Mouse (Mus musculus) embryonic facial prominence, embryonic 11.5 days (tissue): ENCODE results near the gene Macrod2. TPM values are rescaled to one million over a fixed set of nuclear protein-coding genes. Genes with fewer than 3 reads are reported as not detected.

Experiments
- ATAC-seq: fragments of 200-750 bp; cut with Nextera tagmentation; replicated peaks from 2 replicates; pipeline ENCODE4 v1.8.0; 2017; ENCODE audit warnings: low read depth; ENCODE audit not compliant: insufficient number of reproducible peaks, low FRiP score, low TSS enrichment
- DNase-seq: peaks from one replicate; pipeline ENCODE4 v3.0.0-alpha.2; 2015; ENCODE audit warnings: low spot score
- H3K27ac ChIP-seq: fragments of 300-500 bp; sonication (generic); replicated peaks from 2 replicates; pipeline ENCODE4 v1.5.1; 2014; ENCODE audit warnings: mild to moderate bottlenecking, low read depth, low read length, control low read depth
- H3K27me3 ChIP-seq: fragments of 300-500 bp; sonication (generic); 2 replicates; pipeline ENCODE4 v1.6.1; 2014; ENCODE audit warnings: mild to moderate bottlenecking, low read length, moderate library complexity, mixed read lengths; ENCODE audit not compliant: control insufficient read depth, insufficient read depth
- H3K36me3 ChIP-seq: fragments of 300-500 bp; sonication (generic); replicated peaks from 2 replicates; pipeline ENCODE4 v1.6.1; 2014; ENCODE audit warnings: low read depth, mild to moderate bottlenecking, low read length, moderate library complexity, mixed read lengths; ENCODE audit not compliant: control insufficient read depth, insufficient read depth
- H3K4me1 ChIP-seq: fragments of 300-500 bp; sonication (generic); 2 replicates; pipeline ENCODE4 v1.6.1; 2014; ENCODE audit warnings: low read length, mixed read lengths; ENCODE audit not compliant: control insufficient read depth, insufficient read depth
- H3K4me2 ChIP-seq: fragments of 300-500 bp; sonication (generic); 2 replicates; pipeline ENCODE4 v1.6.1; 2014; ENCODE audit warnings: low read depth, mild to moderate bottlenecking, control low read depth, low read length, moderate library complexity
- H3K4me3 ChIP-seq: fragments of 300-500 bp; sonication (generic); 2 replicates; pipeline ENCODE4 v1.5.1; 2014; ENCODE audit warnings: low read depth, low read length, control low read depth
- H3K9ac ChIP-seq: fragments of 300-500 bp; sonication (generic); replicated peaks from 2 replicates; pipeline ENCODE4 v1.6.1; 2014; ENCODE audit warnings: mild to moderate bottlenecking, control low read depth, low read length
- H3K9me3 ChIP-seq: fragments of 300-500 bp; sonication (generic); replicated peaks from 2 replicates; pipeline ENCODE4 v1.6.1; 2016; ENCODE audit warnings: mild to moderate bottlenecking, low read length, inconsistent platforms, mixed read lengths; ENCODE audit not compliant: control insufficient read depth
- WGBS: fragments of 180-500 bp; shearing (Covaris S2); extraction: QIAGEN DNeasy Blood & Tissue Kit; methylation state at CpG from one replicate; pipeline ENCODE4 v1.1.7; 2014; 5-methylcytosine and 5-hydroxymethylcytosine counted together
- polyA plus RNA-seq: library from polyadenylated mRNA; unstranded; fragments of >200 nt; fragmentation: Nextera tagmentation; extraction: Ambion mirVana; gene quantifications from 2 replicates; pipeline ENCODE4 v1.2.1, GENCODE M21; 2014

The Macrod2 gene
- polyA plus RNA-seq, 1 experiment from 2014 or later: 33.8 TPM

DNA sequence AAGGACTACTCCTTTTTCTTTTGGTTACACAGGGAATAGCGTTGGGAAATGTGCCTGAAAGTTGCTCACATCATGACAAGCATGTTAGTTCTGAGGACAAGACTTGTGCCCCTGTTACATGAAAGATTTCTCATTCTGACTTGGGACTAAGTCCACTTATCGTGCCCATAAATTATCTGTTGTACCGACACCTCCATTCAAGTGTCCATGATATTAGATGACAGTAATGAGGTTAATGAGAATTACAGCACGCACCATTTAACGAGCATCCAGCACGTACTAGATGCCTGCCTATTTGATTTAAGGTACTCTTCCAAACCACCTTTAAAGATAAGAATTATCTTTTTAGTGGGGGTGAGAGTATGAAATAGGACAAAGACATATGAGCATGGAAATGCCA is 610.5 kb downstream of the Macrod2 start:
- Histone ChIP-seq H3K4me2 (no peak overlapping the region), H3K36me3 (no peaks in the 10 kb centered on the region), H3K27me3 (no peaks in the 10 kb centered on the region), H3K9me3 (no peaks in the 10 kb centered on the region), H3K27ac (no peak overlapping the region), H3K9ac (no peak overlapping the region), H3K4me3 (no peak overlapping the region), H3K4me1 (no peaks in the 10 kb centered on the region)
- 81% methylated on average over 6 of the region's 6 CpGs for WGBS
- DNase-seq (no peak), ATAC-seq (no peak)

DNA sequence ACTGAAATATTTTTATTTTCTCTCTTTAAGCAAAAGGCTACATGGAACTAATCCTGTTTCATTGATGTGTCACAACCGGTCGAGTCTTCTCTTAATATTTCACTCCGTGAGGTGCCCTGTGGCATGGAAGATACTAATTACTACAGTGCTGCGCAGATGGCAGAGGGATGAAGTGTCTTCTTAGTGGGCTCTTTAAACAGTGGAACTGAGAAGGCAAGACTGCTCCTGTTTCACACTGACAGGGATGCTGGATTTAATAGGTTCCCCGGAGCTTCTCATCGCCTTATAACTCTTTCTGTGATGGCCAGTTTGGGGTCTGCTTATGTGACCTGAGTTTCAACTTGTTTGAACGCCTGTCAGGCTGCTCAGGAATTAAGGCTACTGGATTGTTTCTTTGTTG is 612.6 kb downstream of the Macrod2 start:
- H3K4me2 ChIP-seq: no peak overlapping the region

DNA sequence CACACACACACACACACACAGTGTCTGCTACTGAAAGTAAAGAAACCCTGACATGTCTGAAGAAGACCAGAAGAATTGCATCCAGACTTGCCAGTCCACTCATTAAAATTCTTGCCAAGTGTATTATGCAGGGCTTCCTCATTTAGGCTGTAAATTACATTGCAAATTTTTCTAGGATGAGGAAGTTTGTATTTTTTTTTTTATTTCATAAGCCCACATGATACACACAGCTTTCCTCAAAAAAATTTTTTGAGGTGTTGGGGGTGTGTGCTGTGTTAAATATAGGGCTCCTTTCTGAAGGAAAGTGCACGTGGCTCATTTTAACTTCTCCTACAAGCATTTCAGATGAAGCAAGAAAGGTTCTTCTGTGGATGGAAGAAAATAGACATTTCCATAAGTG is 613.3 kb downstream of the Macrod2 start:
- 78% methylated on average over 1 of the region's 1 CpGs for WGBS
- Histone ChIP-seq H3K27me3 (no peaks in the 10 kb centered on the region), H3K36me3 (no peaks in the 10 kb centered on the region), H3K4me2 (no peak overlapping the region), H3K4me3 (no peak overlapping the region), H3K9me3 (no peaks in the 10 kb centered on the region), H3K27ac (no peak overlapping the region), H3K9ac (no peak overlapping the region), H3K4me1 (no peaks in the 10 kb centered on the region)
- DNase-seq (no peak), ATAC-seq (no peak)

More for the DNA sequence above, 612.6 kb downstream of the Macrod2 start:
- H3K4me3 ChIP-seq: no peak overlapping the region
- H3K4me1 ChIP-seq: no peaks in the 10 kb centered on the region
- H3K9me3 ChIP-seq: no peaks in the 10 kb centered on the region
- WGBS: 54% methylated on average over 7 of the region's 7 CpGs
- H3K36me3 ChIP-seq: no peaks in the 10 kb centered on the region
- H3K9ac ChIP-seq: no peak overlapping the region
- H3K27ac ChIP-seq: no peak overlapping the region
- DNase-seq (no peak), ATAC-seq (no peak)
- no peaks in the 10 kb centered on the region for H3K27me3 ChIP-seq

DNA sequence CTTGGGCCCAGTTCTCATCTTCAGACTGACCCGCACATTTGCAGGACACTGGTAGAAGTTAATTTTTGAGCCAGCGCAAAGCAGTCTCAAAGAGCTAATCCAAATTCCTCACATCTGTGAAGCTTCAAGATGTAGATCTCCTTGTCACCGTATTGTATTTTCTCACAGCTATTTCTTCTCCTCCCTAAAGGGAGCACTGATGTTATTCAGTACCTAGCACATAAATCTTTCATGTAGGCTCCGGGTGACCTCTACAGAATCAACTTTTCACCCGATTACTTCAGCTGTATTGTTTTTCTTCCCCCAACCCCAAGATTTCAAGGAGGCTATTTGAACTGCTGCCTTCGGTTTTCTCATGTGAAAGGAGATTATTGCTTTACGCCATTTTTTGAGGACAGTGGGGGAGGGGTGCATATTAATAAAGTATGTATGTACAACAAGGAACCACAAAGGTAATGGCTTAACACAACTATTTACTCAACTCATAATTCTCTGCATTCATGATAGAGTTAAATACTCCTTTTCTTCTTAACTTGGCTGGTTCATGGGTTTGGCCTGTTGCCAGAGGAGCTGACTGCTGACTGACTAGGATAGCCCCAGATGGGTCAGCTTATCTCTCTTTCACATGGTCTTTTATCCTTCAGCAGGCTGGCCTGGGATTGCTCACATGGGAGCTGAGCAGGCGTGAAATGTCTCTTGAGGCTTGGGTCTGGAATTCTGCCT is 618.5 kb downstream of the Macrod2 start:
- Histone ChIP-seq H3K36me3 (no peaks in the 10 kb centered on the region), H3K9me3 (no peaks in the 10 kb centered on the region), H3K4me1 (no peaks in the 10 kb centered on the region), H3K27me3 (no peaks in the 10 kb centered on the region), H3K9ac (no peak overlapping the region), H3K27ac (no peak overlapping the region), H3K4me3 (no peak overlapping the region), H3K4me2 (no peak overlapping the region)
- DNase-seq: no peak
- ATAC-seq: peak; percentile 59; the same call in 1 of the 2 replicates
- 70% methylated on average over 8 of the region's 8 CpGs for WGBS

DNA sequence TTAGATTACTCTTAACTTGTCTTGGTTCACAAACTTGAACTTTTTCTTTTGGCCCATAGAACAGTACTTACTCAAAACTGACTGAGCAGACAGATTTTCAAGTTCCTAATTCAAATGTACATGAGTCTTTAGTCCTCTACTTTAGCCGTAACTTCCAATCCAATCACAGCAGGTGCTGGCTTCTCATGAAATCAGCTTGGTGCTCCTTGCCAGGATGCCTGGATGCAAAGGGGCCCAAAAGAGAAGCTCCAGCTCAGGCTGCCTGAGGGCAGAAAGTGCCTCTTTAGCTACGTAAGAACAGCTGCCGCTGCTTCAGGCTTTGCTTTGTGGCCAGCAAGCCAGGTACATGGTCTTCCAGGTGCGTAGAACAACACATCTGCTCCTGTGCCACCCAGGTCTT is 627.9 kb downstream of the Macrod2 start:
- Histone ChIP-seq H3K9me3 (no peaks in the 10 kb centered on the region), H3K27me3 (no peaks in the 10 kb centered on the region), H3K4me1 (no peaks in the 10 kb centered on the region), H3K4me3 (no peak overlapping the region), H3K27ac (no peak overlapping the region), H3K9ac (no peak overlapping the region), H3K4me2 (no peak overlapping the region), H3K36me3 (no peaks in the 10 kb centered on the region)
- WGBS: 75% methylated on average over 4 of the region's 4 CpGs
- no peak for DNase-seq
- no peak for ATAC-seq

DNA sequence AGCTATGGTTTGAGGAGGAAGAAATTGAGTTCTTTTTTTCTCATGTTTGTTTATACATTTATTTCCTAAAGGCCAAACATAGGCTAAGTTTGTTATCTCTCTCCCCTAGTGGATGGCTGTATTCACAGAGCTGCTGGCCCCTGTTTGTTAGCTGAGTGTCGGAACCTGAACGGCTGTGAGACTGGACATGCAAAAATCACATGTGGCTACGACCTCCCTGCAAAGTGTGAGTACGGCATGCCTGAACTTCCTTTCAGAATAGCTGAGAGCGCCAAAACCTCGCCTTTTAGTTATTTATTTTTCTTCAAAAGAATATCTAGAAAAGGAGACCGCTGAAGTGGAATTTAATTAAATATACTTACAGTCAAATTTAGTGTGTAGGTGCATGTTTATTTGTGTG is 628.8 kb downstream of the Macrod2 start:
- no peaks in the 10 kb centered on the region for H3K4me1 ChIP-seq
- H3K9me3 ChIP-seq: no peaks in the 10 kb centered on the region
- WGBS: 45% methylated on average over 7 of the region's 7 CpGs
- peak; percentile 22 for DNase-seq
- H3K4me2 ChIP-seq: no peak overlapping the region
- no peak for ATAC-seq
- H3K27me3 ChIP-seq: no peaks in the 10 kb centered on the region
- no peak overlapping the region for H3K9ac ChIP-seq
- H3K4me3 ChIP-seq: no peak overlapping the region
- H3K36me3 ChIP-seq: no peaks in the 10 kb centered on the region
- no peak overlapping the region for H3K27ac ChIP-seq

DNA sequence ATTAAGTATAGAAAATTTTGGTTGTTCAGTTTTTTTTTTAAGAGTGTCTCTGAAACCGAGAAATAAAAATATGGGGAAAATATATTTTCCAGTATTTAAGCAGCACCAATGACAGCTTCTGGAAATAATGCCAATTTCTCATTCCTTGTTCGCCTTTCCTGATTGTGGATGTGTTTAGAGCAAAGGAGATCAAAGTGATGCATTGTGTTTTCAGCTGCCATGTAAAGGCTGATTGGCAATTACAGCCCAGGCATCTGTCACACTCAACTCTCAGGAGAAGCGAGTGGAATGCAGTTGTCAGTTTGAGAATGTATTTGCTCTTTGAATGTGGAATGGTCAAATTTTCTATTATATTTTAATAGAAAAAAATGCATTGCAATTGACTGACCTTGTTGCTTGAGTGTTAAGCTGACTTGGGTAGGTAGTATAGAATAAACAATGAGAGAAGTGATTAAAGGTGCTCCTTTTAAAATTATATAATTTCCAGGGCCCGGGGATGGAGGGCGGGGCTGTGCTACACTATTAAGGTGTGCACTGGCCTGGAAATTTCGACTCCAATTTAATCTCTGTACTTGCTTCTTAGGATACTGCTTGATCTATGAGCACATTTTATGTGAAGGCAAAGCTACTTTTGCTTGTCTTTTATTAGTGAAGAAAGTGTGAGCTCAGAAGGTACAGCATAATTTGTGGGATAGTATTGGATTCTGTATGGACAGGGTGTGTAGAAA is 629.4 kb downstream of the Macrod2 start:
- WGBS: 53% methylated on average over 6 of the region's 6 CpGs
- H3K9me3 ChIP-seq: no peaks in the 10 kb centered on the region
- no peak overlapping the region for H3K27ac ChIP-seq
- peak; percentile 26 for DNase-seq
- ATAC-seq: no peak
- no peaks in the 10 kb centered on the region for H3K36me3 ChIP-seq
- no peaks in the 10 kb centered on the region for H3K4me1 ChIP-seq
- no peak overlapping the region for H3K4me2 ChIP-seq
- H3K4me3 ChIP-seq: no peak overlapping the region
- no peaks in the 10 kb centered on the region for H3K27me3 ChIP-seq
- H3K9ac ChIP-seq: no peak overlapping the region
